Mouse (Mus musculus) midbrain, postnatal 0 days (tissue): ENCODE results near the gene Crtc1. TPM values are rescaled to one million over a fixed set of nuclear protein-coding genes. Genes with fewer than 3 reads are reported as not detected.

ENCODE experiments used
- ATAC-seq: fragments of 200-750 bp; cut with Nextera tagmentation; 2 replicates; pipeline ENCODE4 v1.8.0; 2017; ENCODE audit warnings: moderate number of reproducible peaks, mild to moderate bottlenecking, moderate TSS enrichment, moderate library complexity; ENCODE audit not compliant: low FRiP score
- DNase-seq: peaks from one replicate; pipeline ENCODE4 v3.0.0-alpha.2; 2015; ENCODE audit warnings: low spot score
- H3K27ac ChIP-seq: fragments of 300-500 bp; sonication (generic); 2 replicates; pipeline ENCODE4 v1.5.1; 2014; ENCODE audit warnings: low read depth, mild to moderate bottlenecking, low read length, mixed read lengths
- H3K27me3 ChIP-seq: fragments of 300-500 bp; sonication (generic); 2 replicates; pipeline ENCODE4 v1.6.1; 2014; ENCODE audit warnings: low read length, control low read depth, mixed read lengths; ENCODE audit not compliant: insufficient read depth
- H3K36me3 ChIP-seq: fragments of 300-500 bp; sonication (generic); 2 replicates; pipeline ENCODE4 v1.6.1; 2014; ENCODE audit warnings: low read length, control low read depth, mixed read lengths; ENCODE audit not compliant: insufficient read depth
- H3K4me1 ChIP-seq: fragments of 300-500 bp; sonication (generic); 2 replicates; pipeline ENCODE4 v1.6.1; 2014; ENCODE audit warnings: mild to moderate bottlenecking, control low read depth, antibody characterized with exemption, low read length, mixed read lengths; ENCODE audit not compliant: insufficient read depth
- H3K4me2 ChIP-seq: fragments of 300-500 bp; sonication (generic); 2 replicates; pipeline ENCODE4 v1.6.1; 2014; ENCODE audit warnings: low read depth, mild to moderate bottlenecking, low read length, mixed read lengths; ENCODE audit not compliant: poor library complexity, severe bottlenecking
- H3K4me3 ChIP-seq: fragments of 300-500 bp; sonication (generic); 2 replicates; pipeline ENCODE4 v1.5.1; 2014; ENCODE audit warnings: low read depth, mild to moderate bottlenecking, low read length, moderate library complexity
- H3K9ac ChIP-seq: fragments of 300-500 bp; sonication (generic); replicated peaks from 2 replicates; pipeline ENCODE4 v1.6.1; 2014; ENCODE audit warnings: mild to moderate bottlenecking, low read length, moderate library complexity, mixed read lengths; ENCODE audit not compliant: poor library complexity, severe bottlenecking
- H3K9me3 ChIP-seq: fragments of 300-500 bp; sonication (generic); 2 replicates; pipeline ENCODE4 v1.6.1; 2016; ENCODE audit warnings: low read length, control low read depth
- CTCF ChIP-seq: IDR thresholded peaks from 2 replicates; pipeline ENCODE4 v1.5.1; 2016; ENCODE audit warnings: antibody characterized with exemption, mild to moderate bottlenecking
- WGBS: fragments of 180-500 bp; shearing (Covaris S2); extraction: QIAGEN DNeasy Blood & Tissue Kit; methylation state at CpG from one replicate; pipeline ENCODE4 v1.1.7; 2014; 5-methylcytosine and 5-hydroxymethylcytosine counted together
- polyA plus RNA-seq: library from polyadenylated mRNA; unstranded; fragments of >200 nt; fragmentation: Nextera tagmentation; extraction: Ambion mirVana; gene quantifications from 2 replicates; pipeline ENCODE4 v1.2.1, GENCODE M21; 2015
- total RNA-seq: library from RNA; depleted of rRNA; stranded (reverse); fragments of >200 nt; gene quantifications from 2 replicates; pipeline ENCODE4 v1.2.3, GENCODE M21; 2014

The Crtc1 gene
- total and polyA plus RNA-seq, 2 experiments from 2014 or later = 47.8 to 56.3 TPM

GRCm38 (mm10) chr8:70409455-70409871 is 29.9 kb downstream of the Crtc1 start:
- Histone ChIP-seq H3K27me3 (no peaks in the 10 kb centered on the region), H3K9me3 (no peaks in the 10 kb centered on the region), H3K4me2 (no peak overlapping the region), H3K36me3 (peaks cover 5% of the 10 kb centered on the region; the same call in 1 of the 2 replicates), H3K4me3 (no peak overlapping the region), H3K27ac (0 out of 2 replicates have a peak overlapping the region, but pooled peaks have one; percentile 3), H3K4me1 (peaks cover 10% of the 10 kb centered on the region; the same call in 1 of the 2 replicates), H3K9ac (no peak overlapping the region)
- no peak for DNase-seq
- TF ChIP-seq CTCF = no peak
- no peak for ATAC-seq
- WGBS = 60% methylated on average over 9 of the region's 9 CpGs

- no peak for TF ChIP-seq CTCF
- ATAC-seq (no peak), DNase-seq (no peak)
- Histone ChIP-seq H3K27ac (peak overlapping the region; percentile 59; the same call in 1 of the 2 replicates), H3K4me3 (no peak overlapping the region), H3K4me1 (peaks cover 10% of the 10 kb centered on the region; the same call in 1 of the 2 replicates), H3K9me3 (no peaks in the 10 kb centered on the region), H3K4me2 (no peak overlapping the region), H3K36me3 (peaks cover 5% of the 10 kb centered on the region; the same call in 1 of the 2 replicates), H3K27me3 (no peaks in the 10 kb centered on the region), H3K9ac (no peak overlapping the region; the same call in 1 of the 2 replicates)
- 68% methylated on average over 10 of the region's 10 CpGs for WGBS
These were observed 30.4 kb downstream of the Crtc1 start for GRCm38 (mm10) chr8:70409019-70409418.

- Histone ChIP-seq H3K27me3 (no peaks in the 10 kb centered on the region), H3K9me3 (no peaks in the 10 kb centered on the region), H3K4me1 (peaks cover 10% of the 10 kb centered on the region; the same call in 1 of the 2 replicates), H3K4me3 (no peak overlapping the region), H3K36me3 (peaks cover 5% of the 10 kb centered on the region; the same call in 1 of the 2 replicates), H3K9ac (no peak overlapping the region; the same call in 1 of the 2 replicates), H3K4me2 (no peak overlapping the region), H3K27ac (peak overlapping the region; percentile 59; the same call in 1 of the 2 replicates)
- no peak for TF ChIP-seq CTCF
- peak; percentile 58 for DNase-seq
- WGBS = 13% methylated on average over 6 of the region's 6 CpGs
- no peak for ATAC-seq
These were observed 31.1 kb downstream of the Crtc1 start for GRCm38 (mm10) chr8:70408301-70408700.

- WGBS = 81% methylated on average over 10 of the region's 11 CpGs
- TF ChIP-seq CTCF = no peak
- Histone ChIP-seq H3K27ac (no peak overlapping the region), H3K36me3 (peaks cover 8% of the 10 kb centered on the region), H3K9me3 (no peaks in the 10 kb centered on the region), H3K27me3 (no peaks in the 10 kb centered on the region), H3K9ac (no peak overlapping the region), H3K4me1 (peaks cover 10% of the 10 kb centered on the region; the same call in 1 of the 2 replicates), H3K4me2 (no peak overlapping the region), H3K4me3 (no peak overlapping the region)
- ATAC-seq (no peak), DNase-seq (no peak)
These were observed 32.8 kb downstream of the Crtc1 start for GRCm38 (mm10) chr8:70406427-70407069.

- peaks cover 11% of the 10 kb centered on the region for H3K36me3 ChIP-seq
These were observed 34.2 kb downstream of the Crtc1 start for GRCm38 (mm10) chr8:70405189-70405588.

GRCm38 (mm10) chr8:70404212-70404611 is 35.2 kb downstream of the Crtc1 start:
- peak; percentile 19; the same call in 1 of the 2 replicates for TF ChIP-seq CTCF
- no peak overlapping the region for H3K4me3 ChIP-seq
- WGBS = 94% methylated on average over 3 of the region's 3 CpGs
- H3K9me3 ChIP-seq = no peaks in the 10 kb centered on the region
- H3K27me3 ChIP-seq = no peaks in the 10 kb centered on the region
- DNase-seq (no peak), ATAC-seq (no peak)
- peaks cover 13% of the 10 kb centered on the region for H3K36me3 ChIP-seq
- H3K4me2 ChIP-seq = no peak overlapping the region
- H3K4me1 ChIP-seq = peaks cover 5% of the 10 kb centered on the region; the same call in 1 of the 2 replicates
- no peak overlapping the region for H3K27ac ChIP-seq
- no peak overlapping the region for H3K9ac ChIP-seq

More at GRCm38 (mm10) chr8:70405189-70405588, 34.2 kb downstream of the Crtc1 start:
- DNase-seq = no peak
- no peak for ATAC-seq
- Histone ChIP-seq H3K27ac (no peak overlapping the region), H3K27me3 (no peaks in the 10 kb centered on the region), H3K4me1 (peaks cover 10% of the 10 kb centered on the region; the same call in 1 of the 2 replicates), H3K4me2 (no peak overlapping the region), H3K4me3 (no peak overlapping the region), H3K9me3 (no peaks in the 10 kb centered on the region), H3K9ac (no peak overlapping the region)
- TF ChIP-seq CTCF = no peak
- WGBS = 75% methylated on average over 7 of the region's 7 CpGs
